8 mouse cellular contexts compared by ENCODE assay signal in genomic region chr17:47737271-47738065, GRCm38 (mm10). TPM values are rescaled to one million over a fixed set of nuclear protein-coding genes. Genes with fewer than 3 reads are reported as not detected.
A peak's percentile ranks its signal among the peaks of the same experiment; 100 is the strongest.
DNase-seq lines count a peak whose midpoint lies in the region; ATAC-seq and TF ChIP-seq lines count a peak whose summit lies in the region.

No protein-coding gene starts in this region.

- H3K27me3 ChIP-seq in forebrain, embryonic 12.5 days, result peaks cover 53% of the 10 kb centered on the region
- H3K27me3 ChIP-seq in heart, postnatal 0 days (ENCODE audit: control insufficient read depth, insufficient read depth, low read length), result no peaks in the 10 kb centered on the region
- H3K27me3 ChIP-seq in liver, postnatal 0 days (ENCODE audit: insufficient read depth, low read length), result peaks cover 6% of the 10 kb centered on the region; the same call in 1 of the 2 replicates
- peaks cover 44% of the 10 kb centered on the region for H3K27me3 ChIP-seq in neural tube, embryonic 13.5 days

- H3K9me3 ChIP-seq in forebrain, embryonic 12.5 days, result no peaks in the 10 kb centered on the region
- no peaks in the 10 kb centered on the region for H3K9me3 ChIP-seq in heart, postnatal 0 days (replicated peaks; ENCODE audit: control insufficient read depth, low read length)
- H3K9me3 ChIP-seq in liver, postnatal 0 days (ENCODE audit: low read length), result no peaks in the 10 kb centered on the region
- no peaks in the 10 kb centered on the region for H3K9me3 ChIP-seq in neural tube, embryonic 13.5 days

- peak overlapping the region; percentile 65 for H3K9ac ChIP-seq in forebrain, embryonic 12.5 days
- peak overlapping the region; percentile 92 for H3K9ac ChIP-seq in heart, postnatal 0 days (replicated peaks; ENCODE audit: low read depth, low read length)
- peak overlapping the region; percentile 71 for H3K9ac ChIP-seq in liver, postnatal 0 days (replicated peaks)
- H3K9ac ChIP-seq in neural tube, embryonic 13.5 days, result peak overlapping the region; percentile 69

- TF ChIP-seq EP300 in heart, postnatal 0 days (IDR thresholded peaks at IDR 0.05; ENCODE audit: low read depth), result no peak
- TF ChIP-seq EP300 in liver, postnatal 0 days (IDR thresholded peaks at IDR 0.05; ENCODE audit: low read depth), result no peak

- DNase-seq in c-Kit-negative CD71-positive TER-119-positive erythroid progenitor cells, embryonic 14.5 days (ENCODE audit: low read depth, low spot score), result peak; percentile 29
- peak; percentile 77 for DNase-seq in heart, postnatal 0 days (ENCODE audit: low spot score)
- peak; percentile 88 to 93 for DNase-seq in kidney, postnatal 4 days
- DNase-seq in liver, postnatal 0 days, result peak; percentile 87
- DNase-seq in testis, postnatal 10 days (ENCODE audit: low spot score), result peak; percentile 92

- ATAC-seq in CD4-positive, CD25-positive, alpha-beta regulatory T cell, adult 4 months, result peak; percentile 15
- peak; percentile 83 for ATAC-seq in forebrain, embryonic 12.5 days (ENCODE audit: low FRiP score)
- peak; percentile 88 for ATAC-seq in heart, postnatal 0 days (ENCODE audit: insufficient read depth, low read depth)
- peak; percentile 72 for ATAC-seq in liver, postnatal 0 days
- peak; percentile 84 for ATAC-seq in neural tube, embryonic 13.5 days (ENCODE audit: low read depth)

- 1% methylated on average over 28 of the region's 60 CpGs for WGBS in forebrain, embryonic 12.5 days
- under 1% methylated on average over 56 of the region's 60 CpGs for WGBS in heart, postnatal 0 days
- WGBS in liver, postnatal 0 days (ENCODE audit: insufficient replicate concordance), result under 1% methylated on average over 40 of the region's 60 CpGs
- 1% methylated on average over 51 of the region's 60 CpGs for WGBS in neural tube, embryonic 13.5 days

- no peaks in the 10 kb centered on the region for H3K36me3 ChIP-seq in forebrain, embryonic 12.5 days (replicated peaks)
- H3K36me3 ChIP-seq in heart, postnatal 0 days (replicated peaks; ENCODE audit: control insufficient read depth, insufficient read depth, low read length), result no peaks in the 10 kb centered on the region
- no peaks in the 10 kb centered on the region for H3K36me3 ChIP-seq in liver, postnatal 0 days (replicated peaks; ENCODE audit: insufficient read depth, low read length)
- no peaks in the 10 kb centered on the region for H3K36me3 ChIP-seq in neural tube, embryonic 13.5 days

- peak overlapping the region; percentile 57 for H3K4me3 ChIP-seq in forebrain, embryonic 12.5 days (replicated peaks)
- peak overlapping the region; percentile 93 for H3K4me3 ChIP-seq in heart, postnatal 0 days (ENCODE audit: low read depth, low read length)
- peak overlapping the region; percentile 77 for H3K4me3 ChIP-seq in liver, postnatal 0 days (ENCODE audit: low read depth, low read length)
- H3K4me3 ChIP-seq in neural tube, embryonic 13.5 days, result peak overlapping the region; percentile 56

- H3K4me1 ChIP-seq in forebrain, embryonic 12.5 days, result peaks cover 25% of the 10 kb centered on the region
- H3K4me1 ChIP-seq in heart, postnatal 0 days (ENCODE audit: control insufficient read depth, insufficient read depth), result peaks cover 17% of the 10 kb centered on the region; the same call in 1 of the 2 replicates
- H3K4me1 ChIP-seq in liver, postnatal 0 days (ENCODE audit: insufficient read depth), result peaks cover 19% of the 10 kb centered on the region
- peaks cover 30% of the 10 kb centered on the region for H3K4me1 ChIP-seq in neural tube, embryonic 13.5 days (replicated peaks)

- H3K27ac ChIP-seq in forebrain, embryonic 12.5 days, result no peak overlapping the region
- peak overlapping the region; percentile 94 for H3K27ac ChIP-seq in heart, postnatal 0 days (ENCODE audit: low read depth)
- peak overlapping the region; percentile 87 for H3K27ac ChIP-seq in liver, postnatal 0 days (ENCODE audit: low read depth)
- H3K27ac ChIP-seq in neural tube, embryonic 13.5 days (replicated peaks), result peak overlapping the region; percentile 28; the same call in 1 of the 2 replicates

- peak overlapping the region; percentile 97 for H3K4me2 ChIP-seq in forebrain, embryonic 12.5 days
- peak overlapping the region; percentile 95 for H3K4me2 ChIP-seq in heart, postnatal 0 days (ENCODE audit: low read depth, low read length)
- peak overlapping the region; percentile 92 for H3K4me2 ChIP-seq in liver, postnatal 0 days (ENCODE audit: low read depth, low read length)
- H3K4me2 ChIP-seq in neural tube, embryonic 13.5 days, result peak overlapping the region; percentile 75

- TF ChIP-seq CTCF in heart, postnatal 0 days (IDR thresholded peaks at IDR 0.05; ENCODE audit: low read depth), result no peak
- no peak for TF ChIP-seq CTCF in liver, postnatal 0 days (IDR thresholded peaks at IDR 0.05; ENCODE audit: low read depth)

RNA-seq across cellular contexts. Expression of gene Tfeb, which starts 0.6 kb away (rescaled TPM):
- polyA plus RNA-seq in CD4-positive, CD25-positive, alpha-beta regulatory T cell, adult 4 months (2017; shearing (Covaris generic)), result 1 to 10 TPM; 5.2 to 5.7 TPM
- 1.7 and 2.4 TPM in 2 replicates for polyA plus RNA-seq in forebrain, embryonic 12.5 days (2016; fragmentation: Nextera tagmentation; extraction: Ambion mirVana)
- total RNA-seq in heart, postnatal 0 days (2014; rRNA removed; ENCODE audit: low replicate concordance), result 42.4 and 57.5 TPM in 2 replicates
- polyA plus RNA-seq in heart, postnatal 0 days (2015; fragmentation: Nextera tagmentation; extraction: Ambion mirVana), result 26.9 and 27.9 TPM in 2 replicates
- 5.8 and 7.1 TPM in 2 replicates for polyA plus RNA-seq in liver, postnatal 0 days (2015; fragmentation: Nextera tagmentation; extraction: Ambion mirVana)
- polyA plus RNA-seq in neural tube, embryonic 13.5 days (2015; fragmentation: Nextera tagmentation; extraction: Ambion mirVana), result 2.3 and 2.8 TPM in 2 replicates

RNA-seq across cellular contexts. Expression of gene Pgc, which starts 10.8 kb away (rescaled TPM):
- polyA plus RNA-seq in CD4-positive, CD25-positive, alpha-beta regulatory T cell, adult 4 months (2017; shearing (Covaris generic)), result not detected
- not detected in 2 replicates for polyA plus RNA-seq in forebrain, embryonic 12.5 days (2016; fragmentation: Nextera tagmentation; extraction: Ambion mirVana)
- 0.35 TPM in 1 of 2 replicates, not detected in the other for total RNA-seq in heart, postnatal 0 days (2014; rRNA removed; ENCODE audit: low replicate concordance)
- not detected in 2 replicates for polyA plus RNA-seq in heart, postnatal 0 days (2015; fragmentation: Nextera tagmentation; extraction: Ambion mirVana)
- 0.07 and 0.15 TPM in 2 replicates for polyA plus RNA-seq in liver, postnatal 0 days (2015; fragmentation: Nextera tagmentation; extraction: Ambion mirVana)
- not detected in 2 replicates for polyA plus RNA-seq in neural tube, embryonic 13.5 days (2015; fragmentation: Nextera tagmentation; extraction: Ambion mirVana)

RNA-seq across cellular contexts. Expression of gene Prickle4, which starts 42.9 kb away (rescaled TPM):
- not detected for polyA plus RNA-seq in CD4-positive, CD25-positive, alpha-beta regulatory T cell, adult 4 months (2017; shearing (Covaris generic))
- polyA plus RNA-seq in forebrain, embryonic 12.5 days (2016; fragmentation: Nextera tagmentation; extraction: Ambion mirVana), result 0.91 and 1.0 TPM in 2 replicates
- 9.9 TPM in 1 of 2 replicates, not detected in the other for total RNA-seq in heart, postnatal 0 days (2014; rRNA removed; ENCODE audit: low replicate concordance)
- 0.36 and 0.93 TPM in 2 replicates for polyA plus RNA-seq in heart, postnatal 0 days (2015; fragmentation: Nextera tagmentation; extraction: Ambion mirVana)
- 0.25 TPM in 1 of 2 replicates, not detected in the other for polyA plus RNA-seq in liver, postnatal 0 days (2015; fragmentation: Nextera tagmentation; extraction: Ambion mirVana)
- 0.95 and 1.4 TPM in 2 replicates for polyA plus RNA-seq in neural tube, embryonic 13.5 days (2015; fragmentation: Nextera tagmentation; extraction: Ambion mirVana)

RNA-seq across cellular contexts. Expression of gene Gm21981, which starts 43.2 kb away (rescaled TPM):
- not detected for polyA plus RNA-seq in CD4-positive, CD25-positive, alpha-beta regulatory T cell, adult 4 months (2017; shearing (Covaris generic))
- polyA plus RNA-seq in forebrain, embryonic 12.5 days (2016; fragmentation: Nextera tagmentation; extraction: Ambion mirVana), result 0.40 and 0.60 TPM in 2 replicates
- total RNA-seq in heart, postnatal 0 days (2014; rRNA removed; ENCODE audit: low replicate concordance), result 0.12 TPM in 1 of 2 replicates, not detected in the other
- 0.19 and 0.22 TPM in 2 replicates for polyA plus RNA-seq in heart, postnatal 0 days (2015; fragmentation: Nextera tagmentation; extraction: Ambion mirVana)
- polyA plus RNA-seq in liver, postnatal 0 days (2015; fragmentation: Nextera tagmentation; extraction: Ambion mirVana), result 0.13 TPM in 1 of 2 replicates, not detected in the other
- 0.38 and 0.83 TPM in 2 replicates for polyA plus RNA-seq in neural tube, embryonic 13.5 days (2015; fragmentation: Nextera tagmentation; extraction: Ambion mirVana)

RNA-seq across cellular contexts. Expression of gene Frs3, which starts 48.6 kb away (rescaled TPM):
- polyA plus RNA-seq in CD4-positive, CD25-positive, alpha-beta regulatory T cell, adult 4 months (2017; shearing (Covaris generic)), result under 1 TPM; 0.16 to 0.49 TPM
- polyA plus RNA-seq in forebrain, embryonic 12.5 days (2016; fragmentation: Nextera tagmentation; extraction: Ambion mirVana), result 11.1 and 11.9 TPM in 2 replicates
- total RNA-seq in heart, postnatal 0 days (2014; rRNA removed; ENCODE audit: low replicate concordance), result 6.1 and 18.9 TPM in 2 replicates
- polyA plus RNA-seq in heart, postnatal 0 days (2015; fragmentation: Nextera tagmentation; extraction: Ambion mirVana), result 3.7 and 4.2 TPM in 2 replicates
- polyA plus RNA-seq in liver, postnatal 0 days (2015; fragmentation: Nextera tagmentation; extraction: Ambion mirVana), result 0.96 and 2.1 TPM in 2 replicates
- 34.2 and 36.3 TPM in 2 replicates for polyA plus RNA-seq in neural tube, embryonic 13.5 days (2015; fragmentation: Nextera tagmentation; extraction: Ambion mirVana)

Comparison
In these comparisons a context has a peak if more than half of its experiments do, and no peak if none do; other contexts are left out.
1. ATAC-seq: peak in every context shown above with its lines; median percentile 88 in heart, postnatal 0 days; 84 in neural tube, embryonic 13.5 days; 83 in forebrain, embryonic 12.5 days; 72 in liver, postnatal 0 days; 15 in CD4-positive, CD25-positive, alpha-beta regulatory T cell, adult 4 months.
2. DNase-seq: peak in every context shown above with its lines; median percentile 92 in testis, postnatal 10 days; 90 in kidney, postnatal 4 days; 87 in liver, postnatal 0 days; 77 in heart, postnatal 0 days; 29 in c-Kit-negative CD71-positive TER-119-positive erythroid progenitor cells, embryonic 14.5 days.